Mouse (Mus musculus): ENCODE data around the gene Cacna1s.

DNA sequence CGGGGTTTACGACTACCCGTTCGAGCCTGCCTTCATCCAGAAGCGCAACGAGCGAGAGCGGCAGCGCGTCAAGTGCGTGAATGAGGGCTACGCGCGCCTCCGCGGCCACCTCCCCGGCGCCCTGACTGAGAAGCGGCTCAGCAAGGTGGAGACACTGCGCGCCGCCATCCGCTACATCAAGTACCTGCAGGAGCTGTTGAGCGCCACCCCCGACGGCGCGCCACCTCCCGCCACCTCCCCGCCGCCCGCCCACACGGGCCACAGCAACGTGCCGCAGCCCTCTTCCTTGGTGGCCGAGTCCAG lies 1.6 kb upstream of the Cacna1s start:
- TF ChIP-seq CHD2 (IDR thresholded peaks at IDR 0.05; ENCODE audit: low read depth, low read length) (no peak), ZNF384 (IDR thresholded peaks at IDR 0.05; ENCODE audit: low read depth, low read length) (no peak)

Measured in ES-E14 (cell line).